Mouse (Mus musculus) hindbrain, embryonic 11.5 days (tissue): Measurements from ENCODE around the gene Fam228b. TPM values are rescaled to one million over a fixed set of nuclear protein-coding genes. Genes with fewer than 3 reads are reported as not detected.

Experiments used
- ATAC-seq: fragments of 200-750 bp; cut with Nextera tagmentation; 2 replicates; pipeline ENCODE4 v1.8.0; 2017; ENCODE audit warnings: mild to moderate bottlenecking, moderate TSS enrichment, moderate library complexity; ENCODE audit not compliant: low FRiP score
- DNase-seq: peaks from one replicate; pipeline ENCODE4 v3.0.0-alpha.2; 2015; ENCODE audit warnings: low spot score
- H3K27ac ChIP-seq: fragments of 300-500 bp; sonication (generic); 2 replicates; pipeline ENCODE4 v1.5.1; 2014; ENCODE audit warnings: mild to moderate bottlenecking, low read depth, low read length
- H3K27me3 ChIP-seq: fragments of 300-500 bp; sonication (generic); 2 replicates; pipeline ENCODE4 v1.6.1; 2014; ENCODE audit warnings: mild to moderate bottlenecking, low read length, moderate library complexity, mixed read lengths; ENCODE audit not compliant: control insufficient read depth, insufficient read depth
- H3K36me3 ChIP-seq: fragments of 300-500 bp; sonication (generic); 2 replicates; pipeline ENCODE4 v1.6.1; 2014; ENCODE audit warnings: mild to moderate bottlenecking, low read length, moderate library complexity, mixed read lengths; ENCODE audit not compliant: control insufficient read depth, insufficient read depth
- H3K4me1 ChIP-seq: fragments of 300-500 bp; sonication (generic); replicated peaks from 2 replicates; pipeline ENCODE4 v1.6.1; 2014; ENCODE audit warnings: low read length, mixed read lengths; ENCODE audit not compliant: control insufficient read depth, insufficient read depth
- H3K4me2 ChIP-seq: fragments of 300-500 bp; sonication (generic); replicated peaks from 2 replicates; pipeline ENCODE4 v1.6.1; 2014; ENCODE audit warnings: mild to moderate bottlenecking, low read depth, low read length
- H3K4me3 ChIP-seq: fragments of 300-500 bp; sonication (generic); 2 replicates; pipeline ENCODE4 v1.5.1; 2014; ENCODE audit warnings: low read depth, low read length
- H3K9ac ChIP-seq: fragments of 300-500 bp; sonication (generic); 2 replicates; pipeline ENCODE4 v1.6.1; 2014; ENCODE audit warnings: low read depth, low read length
- H3K9me3 ChIP-seq: fragments of 300-500 bp; sonication (generic); 2 replicates; pipeline ENCODE4 v1.6.1; 2016; ENCODE audit warnings: low read length; ENCODE audit not compliant: control insufficient read depth
- WGBS: fragments of 180-500 bp; shearing (Covaris S2); extraction: QIAGEN DNeasy Blood & Tissue Kit; methylation state at CpG from one replicate; pipeline ENCODE4 v1.1.7; 2014; 5-methylcytosine and 5-hydroxymethylcytosine counted together
- polyA plus RNA-seq: library from polyadenylated mRNA; unstranded; fragments of >200 nt; fragmentation: Nextera tagmentation; extraction: Ambion mirVana; gene quantifications from 2 replicates; pipeline ENCODE4 v1.2.1, GENCODE M21; 2014

The Fam228b gene
- polyA plus RNA-seq, 1 experiment from 2014 or later, result 2.9 TPM

DNA sequence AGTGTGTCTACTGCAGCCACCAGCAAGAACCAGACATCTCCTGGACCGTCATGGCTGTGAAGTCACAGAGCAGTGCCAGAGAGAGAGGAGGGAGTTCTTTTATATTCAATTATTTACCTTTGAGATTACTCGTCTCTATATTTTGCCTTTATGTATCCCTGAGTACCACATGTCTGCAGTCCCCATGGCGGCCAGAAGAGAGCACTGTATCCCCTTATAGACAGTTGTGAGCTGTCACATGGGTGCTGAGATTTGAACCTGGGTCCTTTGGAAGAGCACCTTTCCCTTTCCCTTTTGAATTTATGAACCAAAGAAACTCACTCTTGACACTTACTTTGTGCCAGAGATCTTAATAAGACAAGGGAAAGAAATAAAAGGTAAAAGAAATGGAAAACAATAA is 39.9 kb downstream of the Fam228b start:
- Histone ChIP-seq H3K4me1 (no peaks in the 10 kb centered on the region), H3K9ac (no peak overlapping the region), H3K27me3 (no peaks in the 10 kb centered on the region), H3K4me2 (no peak overlapping the region), H3K4me3 (no peak overlapping the region), H3K36me3 (no peaks in the 10 kb centered on the region), H3K27ac (no peak overlapping the region), H3K9me3 (no peaks in the 10 kb centered on the region)
- no peak for DNase-seq
- 94% methylated on average over 3 of the region's 3 CpGs for WGBS
- ATAC-seq, result no peak

DNA sequence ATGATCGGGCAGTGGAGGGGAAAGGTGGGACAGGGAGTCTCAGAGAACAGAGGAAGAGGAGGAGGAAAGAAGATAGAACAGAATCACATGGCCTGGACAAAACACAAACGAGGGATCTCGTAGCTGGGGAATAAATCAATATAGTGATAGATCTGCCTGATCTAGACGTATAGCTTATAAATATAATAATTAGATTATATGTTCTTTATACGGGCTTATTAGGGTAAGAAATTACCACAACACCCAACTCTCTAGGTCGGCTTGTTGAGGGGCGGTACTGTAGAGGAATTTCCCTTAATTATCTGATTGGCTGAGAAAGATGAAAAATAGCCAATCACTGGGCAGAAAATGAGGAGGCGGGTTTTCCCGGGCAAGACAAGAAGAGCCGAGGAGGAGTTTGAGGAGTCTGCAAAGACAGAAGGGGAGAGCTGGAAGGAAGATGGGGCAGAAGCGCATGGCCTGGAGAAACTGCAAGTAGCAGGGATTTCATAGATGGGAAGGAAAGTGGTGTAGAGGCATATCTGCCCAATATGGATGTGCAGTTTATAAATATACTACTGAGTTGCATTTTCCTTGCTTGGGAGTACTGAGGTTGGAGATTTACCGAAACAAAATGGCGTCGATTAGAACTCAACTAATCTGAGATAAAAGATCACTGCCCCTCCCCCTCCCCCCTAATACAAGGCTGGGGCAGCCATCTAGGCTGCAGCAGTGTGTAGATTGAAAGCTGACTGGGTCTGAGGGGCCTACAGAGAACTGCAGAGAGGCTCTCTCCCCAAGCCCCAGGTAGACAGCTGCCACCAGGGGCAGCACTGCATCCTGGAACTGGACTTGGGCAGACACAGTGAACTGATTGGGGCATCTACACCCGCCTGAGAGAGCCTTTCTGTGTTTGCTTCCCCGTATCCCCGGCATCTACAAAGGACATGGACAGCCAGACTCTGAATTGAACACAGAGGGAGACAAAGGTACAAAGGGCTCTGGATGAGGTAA is 49.0 kb downstream of the Fam228b start:
- Histone ChIP-seq H3K4me1 (no peaks in the 10 kb centered on the region), H3K9ac (no peak overlapping the region), H3K27ac (no peak overlapping the region), H3K36me3 (no peaks in the 10 kb centered on the region), H3K27me3 (no peaks in the 10 kb centered on the region), H3K4me3 (no peak overlapping the region), H3K9me3 (no peaks in the 10 kb centered on the region), H3K4me2 (no peak overlapping the region)
- WGBS, result 79% methylated on average over 17 of the region's 17 CpGs
- DNase-seq (no peak), ATAC-seq (no peak)

DNA sequence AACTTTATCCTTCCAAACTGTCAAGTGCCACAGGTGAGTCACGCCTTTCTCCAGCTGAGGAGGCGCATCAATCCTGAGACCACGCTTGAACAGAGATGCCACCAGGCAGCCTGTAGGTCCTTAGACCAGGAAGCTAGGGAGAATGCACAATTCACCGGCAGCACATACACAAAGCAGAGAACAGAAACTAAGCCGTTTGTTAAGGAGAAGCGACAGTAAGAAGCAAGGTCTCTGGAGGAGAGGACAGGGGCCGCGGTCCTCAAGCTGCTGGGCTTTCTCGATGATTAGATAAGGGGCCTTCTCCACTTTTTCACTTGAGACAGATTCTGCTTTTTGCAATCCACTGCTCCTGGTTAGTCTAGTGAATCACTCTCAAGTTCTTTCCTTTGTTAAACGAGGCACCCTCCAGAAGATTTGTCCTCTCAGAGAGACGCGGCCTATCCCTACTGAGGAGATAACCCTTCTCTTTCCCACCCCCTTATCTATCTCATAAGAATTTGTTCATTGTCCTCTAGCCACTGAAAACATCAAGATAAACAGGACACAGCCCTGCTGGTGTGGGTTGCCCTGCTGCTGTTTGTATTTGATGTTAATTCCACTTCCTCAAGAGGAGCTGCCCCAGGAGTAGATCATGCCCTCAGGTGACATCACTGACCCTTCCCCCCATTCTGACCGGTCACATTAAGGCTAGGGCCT is 49.9 kb downstream of the Fam228b start:
- Histone ChIP-seq H3K9me3 (no peaks in the 10 kb centered on the region), H3K27ac (no peak overlapping the region), H3K4me2 (no peak overlapping the region), H3K27me3 (no peaks in the 10 kb centered on the region), H3K36me3 (no peaks in the 10 kb centered on the region), H3K4me3 (no peak overlapping the region), H3K9ac (no peak overlapping the region), H3K4me1 (no peaks in the 10 kb centered on the region)
- ATAC-seq (no peak), DNase-seq (no peak)
- 87% methylated on average over 13 of the region's 13 CpGs for WGBS

DNA sequence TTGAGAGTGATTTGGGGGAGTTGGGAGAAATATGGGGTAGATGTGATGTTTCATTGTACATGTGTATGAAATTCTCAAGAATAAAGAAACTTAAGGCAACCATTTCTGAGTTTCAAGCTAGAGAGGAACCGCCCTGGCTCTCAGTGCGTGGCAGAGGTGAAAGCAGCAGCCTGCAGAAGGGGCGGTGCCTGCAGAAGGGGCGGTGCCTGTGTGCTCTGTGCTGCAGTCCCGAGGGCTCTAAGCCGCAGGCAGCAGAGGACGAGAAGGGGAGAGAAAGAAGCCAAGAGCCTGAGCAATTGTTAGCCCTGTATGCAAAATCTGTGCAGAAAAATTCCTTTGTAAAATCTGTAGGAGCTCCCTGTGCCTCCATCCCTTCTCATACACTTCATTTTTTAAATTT is 51.6 kb downstream of the Fam228b start:
- H3K4me3 ChIP-seq, result no peak overlapping the region
- H3K9ac ChIP-seq, result no peak overlapping the region
- no peaks in the 10 kb centered on the region for H3K27me3 ChIP-seq
- H3K9me3 ChIP-seq, result no peaks in the 10 kb centered on the region
- WGBS, result 8% methylated on average over 7 of the region's 7 CpGs
- no peak overlapping the region for H3K4me2 ChIP-seq
- no peaks in the 10 kb centered on the region for H3K4me1 ChIP-seq
- no peaks in the 10 kb centered on the region for H3K36me3 ChIP-seq
- DNase-seq (peak; percentile 48), ATAC-seq (peak; percentile 75; the same call in 1 of the 2 replicates)
- H3K27ac ChIP-seq, result no peak overlapping the region

DNA sequence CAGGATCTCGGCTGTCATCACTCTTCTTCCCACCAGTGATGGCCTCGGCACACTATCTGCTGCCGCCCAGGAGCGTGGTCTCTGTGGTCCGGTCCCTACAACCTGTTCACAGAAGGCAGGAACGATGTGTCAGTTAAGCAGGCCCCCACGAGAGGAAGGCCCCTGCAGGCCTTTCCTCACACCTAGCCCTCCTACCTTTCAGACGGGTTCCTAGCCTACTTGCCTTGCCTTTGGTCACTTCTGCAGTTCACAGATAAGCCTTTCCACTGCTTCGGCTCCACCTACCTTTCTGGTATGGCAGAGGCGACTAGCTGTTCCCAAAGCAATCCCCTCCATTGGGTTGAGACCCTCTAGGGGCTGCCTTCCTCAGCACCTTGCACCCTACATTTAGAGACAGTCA is 53.5 kb downstream of the Fam228b start:
- Histone ChIP-seq H3K9ac (no peak overlapping the region), H3K27me3 (no peaks in the 10 kb centered on the region), H3K27ac (no peak overlapping the region), H3K9me3 (no peaks in the 10 kb centered on the region), H3K4me1 (no peaks in the 10 kb centered on the region), H3K4me3 (no peak overlapping the region), H3K36me3 (no peaks in the 10 kb centered on the region), H3K4me2 (no peak overlapping the region)
- ATAC-seq, result no peak
- no peak for DNase-seq
- 80% methylated on average over 10 of the region's 10 CpGs for WGBS

DNA sequence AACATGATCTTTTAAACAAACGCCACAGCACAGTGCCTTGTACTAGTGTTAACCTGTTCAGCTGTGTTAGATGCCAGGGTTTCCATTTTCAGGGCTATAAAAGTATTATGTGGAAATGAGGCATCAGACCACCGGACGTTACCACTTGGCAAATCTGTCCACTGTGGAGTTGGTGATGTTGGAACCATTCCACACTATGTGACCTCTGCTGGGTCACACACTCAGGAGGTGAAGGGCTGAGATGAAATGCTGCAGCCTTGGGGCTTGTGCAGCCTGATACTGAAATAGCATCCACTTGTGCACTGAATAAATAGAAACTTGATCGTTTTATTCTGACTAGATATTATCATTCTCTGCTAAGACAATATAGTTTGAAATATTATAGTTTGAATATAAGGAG is 55.7 kb downstream of the Fam228b start:
- DNase-seq, result no peak
- 92% methylated on average over 4 of the region's 4 CpGs for WGBS
- H3K4me3 ChIP-seq, result no peak overlapping the region
- H3K9ac ChIP-seq, result no peak overlapping the region
- H3K27me3 ChIP-seq, result no peaks in the 10 kb centered on the region
- no peak for ATAC-seq
- H3K4me2 ChIP-seq, result no peak overlapping the region
- no peak overlapping the region for H3K27ac ChIP-seq
- H3K4me1 ChIP-seq, result no peaks in the 10 kb centered on the region
- H3K9me3 ChIP-seq, result no peaks in the 10 kb centered on the region
- H3K36me3 ChIP-seq, result no peaks in the 10 kb centered on the region

DNA sequence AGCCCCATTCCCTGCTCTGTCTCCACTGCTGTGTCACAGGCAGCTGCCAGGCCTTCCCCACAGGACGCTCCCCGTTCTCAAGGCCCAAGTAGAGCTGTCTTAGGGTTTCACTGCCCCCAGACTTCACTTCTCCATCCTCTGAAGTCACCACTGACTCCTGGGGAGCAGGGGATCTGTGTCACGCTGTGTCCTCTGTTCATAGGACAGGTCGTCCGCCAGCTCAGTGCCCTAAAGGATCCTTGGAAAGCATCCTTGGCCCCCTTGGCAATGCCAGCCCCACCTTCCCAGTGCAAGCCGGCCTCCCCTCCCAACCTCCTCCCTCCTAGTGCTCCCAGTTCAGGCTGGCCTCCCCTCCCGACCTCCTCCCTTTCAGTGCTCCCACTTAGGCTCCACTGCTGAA is 59.1 kb downstream of the Fam228b start:
- Histone ChIP-seq H3K27me3 (no peaks in the 10 kb centered on the region), H3K4me3 (no peak overlapping the region), H3K4me2 (no peak overlapping the region), H3K36me3 (no peaks in the 10 kb centered on the region), H3K9ac (no peak overlapping the region), H3K27ac (no peak overlapping the region), H3K4me1 (no peaks in the 10 kb centered on the region), H3K9me3 (no peaks in the 10 kb centered on the region)
- 84% methylated on average over 7 of the region's 7 CpGs for WGBS
- DNase-seq (no peak), ATAC-seq (no peak)

DNA sequence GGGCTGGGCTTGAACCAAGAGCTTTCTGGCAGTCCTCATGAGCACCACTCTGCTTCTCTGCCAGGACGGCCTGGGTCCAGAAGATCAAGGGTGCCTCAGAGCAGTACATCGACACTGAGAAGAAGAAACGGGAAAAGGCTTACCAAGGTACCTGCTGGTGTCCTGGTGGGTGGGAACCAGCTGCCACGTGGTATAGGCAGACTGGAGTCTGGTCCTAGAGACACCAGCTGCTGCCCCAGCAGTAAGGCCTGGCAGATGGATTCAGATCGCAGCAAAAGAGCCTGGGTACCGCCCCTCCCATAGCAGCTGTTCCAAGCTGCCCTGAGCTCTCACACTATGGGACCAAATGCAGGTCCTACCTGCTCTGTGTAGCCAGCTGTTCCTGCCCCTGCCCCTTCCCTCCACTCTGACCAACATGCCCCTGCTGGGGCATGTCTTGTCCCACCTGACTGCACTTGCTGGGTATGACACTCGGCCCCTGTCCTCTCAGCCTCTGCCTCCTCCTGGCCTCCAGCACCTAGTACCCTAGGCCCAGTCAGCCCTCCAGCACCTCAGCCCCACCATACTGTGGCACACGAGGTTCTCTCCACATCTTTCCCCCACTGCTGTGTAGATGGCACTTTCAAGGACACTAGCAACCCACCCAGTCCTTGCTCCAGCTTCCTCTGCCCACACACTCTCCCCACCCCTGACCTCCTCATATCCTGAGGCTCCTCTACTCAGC is 60.0 kb downstream of the Fam228b start:
- no peaks in the 10 kb centered on the region for H3K4me1 ChIP-seq
- H3K27me3 ChIP-seq, result no peaks in the 10 kb centered on the region
- H3K9ac ChIP-seq, result no peak overlapping the region
- peak; percentile 38; the same call in 1 of the 2 replicates for ATAC-seq
- peak; percentile 15 for DNase-seq
- no peak overlapping the region for H3K4me3 ChIP-seq
- H3K4me2 ChIP-seq, result no peak overlapping the region
- 79% methylated on average over 8 of the region's 8 CpGs for WGBS
- no peak overlapping the region for H3K27ac ChIP-seq
- no peaks in the 10 kb centered on the region for H3K36me3 ChIP-seq
- no peaks in the 10 kb centered on the region for H3K9me3 ChIP-seq
